Mouse (Mus musculus): ENCODE measurements at regions not wholly inside any gene's neighbourhood (a gene's known extent, or its start where the extent isn't known, plus 50 kb on each side); places are given as distances from the start of the nearest gene placed in this dataset.

DNA sequence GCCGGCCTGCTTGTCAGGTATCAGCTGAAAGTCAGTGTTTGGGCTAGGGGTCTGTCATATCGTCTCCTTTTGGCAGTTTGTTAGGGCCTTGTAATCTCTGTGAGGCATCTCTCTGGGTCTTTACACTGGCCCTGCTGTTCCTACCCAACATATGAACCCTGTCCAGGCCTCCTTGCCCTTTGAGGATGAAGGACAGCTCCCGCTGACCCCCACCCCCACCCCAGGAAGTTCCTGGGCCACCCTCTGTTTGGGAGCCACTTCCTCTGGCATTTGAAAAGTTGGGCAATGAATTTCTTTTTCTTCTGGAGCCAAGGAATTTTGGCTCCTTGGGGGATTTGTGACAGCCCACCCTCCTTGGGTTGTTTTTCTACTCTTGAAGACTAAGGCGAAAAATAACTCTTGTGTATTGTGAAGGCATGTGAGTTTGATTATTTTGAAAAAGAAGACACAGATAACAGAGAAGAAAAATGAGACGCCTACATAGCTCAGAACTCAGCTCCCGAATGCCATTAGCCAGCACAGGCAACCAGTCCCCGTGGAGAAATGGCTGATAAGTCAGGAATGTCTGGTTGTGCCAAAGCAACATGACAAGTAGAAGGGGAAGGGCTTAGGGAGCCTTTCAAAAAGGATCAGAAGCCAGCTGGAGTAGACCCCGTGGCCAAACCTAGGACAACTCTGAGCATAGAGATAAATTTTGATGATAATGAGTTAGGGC, 249.5 kb downstream of the Gm49356 start:
- DNase-seq (ENCODE audit: low spot score in 2 of 2) = no peak

DNA sequence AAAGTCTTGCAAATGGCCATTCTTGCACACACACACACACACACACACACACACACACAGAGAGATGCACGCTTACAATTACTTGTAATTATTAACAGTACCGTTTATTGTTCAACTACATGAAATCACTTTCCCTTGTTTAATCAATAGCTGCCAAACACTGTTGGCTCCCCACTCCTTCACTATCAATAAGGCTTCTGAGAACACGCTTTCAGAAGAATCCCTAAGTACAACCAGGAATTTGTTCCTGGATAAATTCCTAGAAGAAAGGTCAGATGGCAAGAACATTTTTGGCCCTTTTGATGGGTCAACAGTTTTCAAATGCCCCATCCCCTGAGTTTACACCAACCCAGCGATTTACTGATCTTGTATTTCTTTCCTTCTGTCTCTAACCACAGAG, 252.5 kb downstream of the Gm49356 start:
- DNase-seq (ENCODE audit: low spot score in 2 of 2) = no peak

DNA sequence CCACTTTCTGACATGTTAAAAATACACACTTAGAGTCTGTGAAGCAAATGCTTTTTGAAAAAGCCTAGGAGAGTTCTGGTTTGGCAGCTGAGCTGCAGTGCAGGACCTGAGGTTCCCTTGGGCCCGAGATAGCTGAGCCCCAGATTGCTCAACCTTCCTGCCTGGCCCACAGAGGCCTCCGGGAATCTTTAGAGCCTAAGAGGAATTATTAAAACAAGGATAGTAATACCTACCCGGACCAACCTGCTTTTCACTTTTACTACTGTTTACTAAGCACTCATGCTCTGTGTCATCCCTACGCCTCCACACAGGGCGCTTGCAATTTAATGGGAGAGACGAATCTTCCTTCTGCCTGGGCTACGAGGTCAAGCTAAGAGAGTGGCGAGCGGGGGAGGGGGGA, 253.4 kb downstream of the Gm49356 start:
- DNase-seq (ENCODE audit: low spot score in 2 of 2) = peak in 1 of 2 experiments; percentile 33

DNA sequence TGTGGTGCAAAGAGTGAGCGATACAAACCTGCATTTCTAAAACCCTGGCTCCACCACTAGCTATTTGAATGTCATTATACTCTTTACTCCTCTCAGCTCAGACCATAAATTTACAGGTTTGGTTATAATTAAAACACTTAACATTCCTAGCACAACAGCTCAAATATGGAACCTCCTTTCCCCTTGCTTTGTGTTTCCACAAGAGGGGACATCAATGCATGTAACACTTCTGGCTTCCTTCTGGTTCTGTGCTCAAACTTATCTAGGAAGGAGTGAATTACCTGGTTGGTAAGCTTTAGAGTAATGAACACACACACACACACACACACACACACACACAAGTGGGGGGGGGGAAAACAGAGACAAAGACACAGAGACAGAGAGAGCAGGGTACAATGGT, 254.8 kb downstream of the Gm49356 start:
- no peak for DNase-seq (ENCODE audit: low spot score in 2 of 2)

DNA sequence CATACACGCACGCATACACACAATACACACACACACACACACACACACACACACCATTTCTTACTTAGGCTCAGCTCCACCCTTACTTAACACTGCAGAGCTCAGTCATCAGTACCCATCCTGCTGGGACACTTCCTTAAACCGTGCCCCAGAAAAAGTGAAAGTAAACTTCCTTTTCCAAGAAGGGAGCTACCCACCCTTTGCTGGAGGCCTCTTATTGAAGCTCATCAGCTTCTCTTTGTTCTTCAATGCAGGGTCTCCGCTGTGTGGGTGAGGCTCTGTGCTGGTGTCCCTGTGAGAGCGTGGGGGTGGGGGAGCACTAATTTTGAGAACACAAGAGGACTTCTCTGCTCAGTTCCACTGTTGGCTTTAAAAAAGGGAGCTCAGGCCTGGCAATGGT, 256.6 kb downstream of the Gm49356 start:
- no peak for DNase-seq (ENCODE audit: low spot score in 2 of 2)

DNA sequence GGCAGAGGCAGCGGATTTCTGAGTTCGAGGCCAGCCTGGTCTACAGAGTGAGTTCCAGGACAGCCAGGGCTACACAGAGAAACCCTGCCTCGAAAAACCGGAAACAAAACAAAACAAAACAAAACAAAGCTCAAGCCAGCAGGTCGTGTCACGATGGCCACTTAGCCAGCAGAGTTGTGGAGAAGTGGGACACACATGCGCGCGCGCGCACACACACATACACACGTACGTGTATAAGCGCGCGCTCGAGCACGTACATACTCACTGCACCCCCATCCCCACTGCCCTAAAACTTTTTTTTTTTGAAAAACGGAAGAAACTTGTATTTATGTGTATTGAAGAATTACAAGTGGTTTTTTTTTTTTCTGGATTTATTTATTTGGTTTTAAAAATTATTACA, 257.0 kb downstream of the Gm49356 start:
- DNase-seq (ENCODE audit: low spot score in 2 of 2) = no peak

DNA sequence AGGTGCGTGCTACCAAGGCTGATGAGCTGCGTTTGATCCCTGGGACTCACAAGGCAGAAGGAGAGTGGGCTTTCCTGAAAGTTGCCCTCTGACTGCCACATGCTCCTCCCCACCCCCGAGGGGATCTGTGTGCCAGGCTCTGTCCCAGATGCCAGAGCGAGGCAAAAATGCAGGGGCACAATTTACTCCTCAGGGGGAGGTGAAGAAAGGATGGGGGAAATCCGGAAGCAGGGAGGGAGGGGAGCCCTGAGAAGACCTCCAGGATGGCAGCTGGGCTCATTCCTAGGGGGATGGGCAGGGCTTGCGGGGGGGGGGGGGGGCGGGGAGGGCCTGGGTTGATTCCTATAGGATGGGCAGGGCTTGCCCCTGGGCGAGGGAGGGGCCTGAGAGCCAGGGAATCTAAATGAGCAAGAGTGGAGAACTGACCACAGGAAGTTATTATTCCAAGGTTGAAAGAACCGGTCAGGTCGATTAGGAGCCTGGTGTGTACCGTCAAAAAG, 257.5 kb downstream of the Gm49356 start:
- no peak for DNase-seq (ENCODE audit: low spot score in 2 of 2)

DNA sequence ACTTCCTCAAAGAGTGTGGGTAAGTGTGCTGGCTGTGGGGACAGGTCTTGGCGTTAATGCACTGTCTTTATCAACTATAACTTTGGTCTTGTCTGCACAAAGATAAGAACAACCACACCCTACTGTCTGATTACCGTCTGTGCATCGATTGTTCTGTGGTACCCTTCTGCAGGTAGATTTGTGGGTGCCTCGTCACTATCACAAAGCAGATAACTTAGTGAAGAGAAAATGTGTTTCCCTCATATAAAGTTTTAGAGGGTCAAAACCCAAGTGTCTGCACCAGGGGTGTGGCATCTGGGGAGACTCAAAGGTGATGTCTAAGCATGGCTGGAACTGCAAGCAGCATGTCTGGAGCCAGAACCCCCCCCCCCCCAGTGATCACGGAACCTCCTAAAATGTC, 259.4 kb downstream of the Gm49356 start:
- no peak for DNase-seq (ENCODE audit: low spot score in 2 of 2)

DNA sequence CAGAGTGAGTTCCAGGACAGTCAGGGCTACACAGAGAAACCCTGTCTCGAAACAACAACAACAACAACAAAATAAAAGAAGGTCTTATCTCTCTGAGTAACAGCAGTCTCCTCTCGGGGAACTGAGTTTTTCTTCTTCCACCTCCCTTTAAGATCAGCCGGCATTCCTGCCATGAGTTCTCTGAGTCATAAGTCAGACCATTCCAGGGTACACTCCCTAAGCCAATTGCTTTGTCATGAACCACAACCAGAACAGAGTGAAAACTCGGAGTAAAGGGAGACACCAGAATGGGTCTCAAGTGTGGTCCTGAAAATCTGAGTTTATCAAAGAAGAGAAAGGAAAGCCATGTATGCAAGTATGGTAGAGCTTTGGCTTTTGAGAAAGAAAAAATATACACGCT, 262.4 kb downstream of the Gm49356 start:
- no peak for DNase-seq (ENCODE audit: low spot score in 2 of 2)

DNA sequence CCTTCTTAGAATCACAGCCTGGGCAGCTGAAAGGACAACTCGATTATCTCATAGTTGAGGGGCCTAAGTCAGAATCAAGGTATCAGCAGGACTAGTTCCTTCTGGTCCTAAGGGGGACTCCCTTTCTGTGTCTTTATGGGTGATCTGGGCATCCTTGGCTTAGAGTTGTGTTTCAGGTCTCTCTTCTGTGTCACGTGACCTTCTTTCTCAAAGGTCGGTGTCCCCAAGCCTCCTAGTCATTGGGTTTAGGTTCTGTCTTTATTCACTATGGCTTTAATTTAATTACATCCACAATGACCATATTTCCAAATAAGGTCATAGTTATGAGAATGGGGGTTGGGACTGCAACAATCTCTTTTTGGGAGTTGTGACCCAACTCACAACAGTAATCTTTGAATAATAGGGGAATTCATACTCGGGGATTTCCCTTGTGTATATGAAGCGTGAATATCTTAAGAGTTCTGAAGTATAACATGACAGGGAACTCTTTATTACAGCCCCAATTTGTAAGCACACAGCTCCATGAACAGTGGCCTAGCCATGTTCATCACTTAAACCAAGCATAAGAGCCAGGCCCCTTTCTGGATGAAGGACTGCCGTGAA, 263.8 kb downstream of the Gm49356 start:
- DNase-seq (ENCODE audit: low spot score in 2 of 2) = no peak

DNA sequence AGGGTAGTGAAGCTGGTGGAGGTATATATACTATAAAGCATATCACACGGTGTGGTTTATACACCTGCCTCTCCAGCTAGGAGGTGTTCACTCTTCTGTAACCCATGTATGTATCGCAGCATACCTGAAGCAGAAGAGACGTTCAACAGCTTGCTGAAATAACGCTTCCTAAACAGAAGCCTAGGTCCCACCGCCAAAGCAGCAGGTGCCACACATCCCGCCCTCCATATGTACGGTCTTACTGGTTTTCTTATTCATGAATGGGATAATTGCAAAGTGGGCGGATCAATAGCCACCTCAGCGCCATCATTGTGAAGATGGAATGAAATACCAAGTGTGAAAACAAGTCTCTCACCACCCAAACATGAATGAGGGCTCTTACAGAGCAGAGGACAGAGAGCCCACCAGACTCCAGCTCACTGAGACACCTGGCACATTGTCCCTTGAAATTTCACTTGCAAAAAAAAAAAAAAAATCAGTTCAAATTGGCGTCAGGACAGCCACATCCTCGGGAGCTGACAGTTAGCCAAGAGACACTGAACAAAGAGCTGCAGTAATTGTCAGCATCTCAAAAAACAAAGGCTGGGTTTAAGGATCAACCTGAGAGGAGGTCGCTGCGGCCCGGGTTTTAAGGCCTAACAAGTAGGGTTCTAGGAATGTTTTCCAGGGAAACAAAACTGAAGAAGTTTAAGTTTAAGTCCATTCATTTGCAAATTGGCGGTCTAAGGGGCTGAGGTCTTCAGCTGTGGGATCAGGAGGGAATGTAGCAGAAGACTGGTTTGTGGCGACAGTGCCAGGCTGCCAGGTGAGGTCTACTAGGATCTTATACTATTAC, 264.5 kb downstream of the Gm49356 start:
- no peak for DNase-seq (ENCODE audit: low spot score in 2 of 2)

DNA sequence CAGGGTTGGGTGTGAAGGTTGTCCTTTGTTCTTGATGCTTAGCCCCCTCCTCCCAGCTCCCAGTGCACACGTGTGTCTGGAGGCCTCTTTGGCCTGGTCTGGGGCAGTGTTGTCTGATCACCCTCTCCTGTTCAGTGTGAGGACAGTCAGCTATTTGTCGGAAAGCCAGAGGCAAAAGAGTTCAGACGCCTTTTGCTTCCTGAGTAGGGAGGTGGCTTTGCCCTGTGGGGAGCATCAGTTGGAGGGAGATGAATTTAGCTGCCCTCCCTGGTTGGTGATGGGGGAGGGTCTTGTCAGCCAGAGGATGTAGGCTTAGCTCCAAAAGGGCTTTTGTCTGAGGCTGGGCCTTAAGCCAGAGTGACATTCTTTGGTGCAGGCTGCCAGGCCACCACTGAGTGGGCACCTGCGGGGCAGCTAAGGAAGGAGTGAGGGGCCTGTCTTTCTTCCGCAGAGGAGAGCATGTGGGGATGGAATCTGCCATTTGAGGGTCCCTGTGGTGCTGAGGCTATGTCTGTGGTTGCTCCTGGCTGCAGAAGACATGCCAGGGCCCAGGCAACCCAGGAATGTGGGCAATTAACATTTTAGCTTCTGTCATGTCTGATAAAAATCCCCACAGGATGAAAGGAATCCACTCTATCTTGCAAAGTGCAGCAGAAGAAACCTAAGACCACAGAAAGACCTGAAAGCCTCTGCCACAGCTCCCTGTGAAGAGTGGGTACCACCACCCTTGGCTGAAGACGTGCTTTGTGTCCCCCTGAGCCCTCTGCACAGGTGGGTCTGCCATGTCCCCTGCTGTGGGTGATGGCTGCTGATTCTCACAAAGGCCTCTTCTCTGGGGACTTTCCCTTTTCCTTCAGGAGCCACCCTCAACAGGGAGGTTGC, 265.6 kb downstream of the Gm49356 start:
- DNase-seq (ENCODE audit: low spot score in 2 of 2) = no peak

DNA sequence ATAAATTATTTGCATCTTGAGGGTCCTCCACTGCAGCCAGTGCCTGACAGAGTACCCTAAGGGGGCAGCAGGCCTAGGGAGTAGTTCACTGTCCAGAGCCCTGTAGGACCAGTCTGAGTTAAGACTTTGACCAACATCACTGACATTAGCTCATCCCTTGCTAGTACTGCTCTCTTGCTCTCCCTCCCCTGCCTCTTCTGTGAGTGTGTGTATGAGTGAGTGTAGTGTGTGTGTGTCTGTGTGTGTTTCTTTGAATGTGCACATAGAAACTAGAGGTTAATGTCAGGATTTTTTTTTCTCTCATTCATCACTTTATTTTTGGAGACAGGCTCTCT, 266.2 kb downstream of the Gm49356 start:
- no peak for DNase-seq (ENCODE audit: low spot score in 2 of 2)

DNA sequence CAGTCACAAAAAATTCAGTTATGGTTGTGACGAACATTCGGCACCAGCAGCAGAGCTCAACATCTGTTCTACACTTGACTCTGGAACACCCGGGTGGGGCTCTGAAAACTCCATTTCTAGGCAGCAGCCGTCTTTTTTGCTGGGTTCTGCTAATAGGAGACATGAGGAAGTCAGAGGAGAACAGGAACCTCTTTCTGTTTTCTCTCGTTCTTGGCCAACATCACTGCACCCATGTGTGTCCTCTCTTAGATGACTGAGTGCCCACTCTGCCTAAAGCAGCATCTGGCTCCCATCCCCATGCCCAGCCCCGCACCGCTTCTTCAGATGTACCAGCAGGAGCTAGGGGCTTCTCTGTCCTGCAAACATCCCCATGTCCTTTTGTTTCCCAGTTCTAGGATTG, 267.2 kb downstream of the Gm49356 start:
- no peak for DNase-seq (ENCODE audit: low spot score in 2 of 2)

DNA sequence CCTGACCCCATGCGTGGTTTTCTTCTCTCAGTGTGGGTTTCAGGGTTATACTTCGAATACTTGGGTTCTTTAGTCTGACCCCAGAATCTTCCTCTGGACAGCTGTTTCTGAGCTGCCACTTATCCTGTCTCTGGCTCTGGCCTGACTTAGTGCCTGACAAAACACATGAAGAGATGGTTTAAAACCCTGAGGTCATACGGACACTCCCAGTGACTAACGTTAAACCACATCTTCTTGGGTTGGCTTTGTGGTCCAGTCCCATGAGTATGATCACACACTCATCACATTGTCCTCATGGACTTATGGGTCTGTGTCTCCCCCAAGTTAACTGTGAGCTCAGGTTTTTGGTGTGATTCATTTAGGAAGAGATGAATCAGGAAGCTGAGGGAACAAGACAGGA, 269.7 kb downstream of the Gm49356 start:
- DNase-seq (ENCODE audit: low spot score in 2 of 2) = no peak

DNA sequence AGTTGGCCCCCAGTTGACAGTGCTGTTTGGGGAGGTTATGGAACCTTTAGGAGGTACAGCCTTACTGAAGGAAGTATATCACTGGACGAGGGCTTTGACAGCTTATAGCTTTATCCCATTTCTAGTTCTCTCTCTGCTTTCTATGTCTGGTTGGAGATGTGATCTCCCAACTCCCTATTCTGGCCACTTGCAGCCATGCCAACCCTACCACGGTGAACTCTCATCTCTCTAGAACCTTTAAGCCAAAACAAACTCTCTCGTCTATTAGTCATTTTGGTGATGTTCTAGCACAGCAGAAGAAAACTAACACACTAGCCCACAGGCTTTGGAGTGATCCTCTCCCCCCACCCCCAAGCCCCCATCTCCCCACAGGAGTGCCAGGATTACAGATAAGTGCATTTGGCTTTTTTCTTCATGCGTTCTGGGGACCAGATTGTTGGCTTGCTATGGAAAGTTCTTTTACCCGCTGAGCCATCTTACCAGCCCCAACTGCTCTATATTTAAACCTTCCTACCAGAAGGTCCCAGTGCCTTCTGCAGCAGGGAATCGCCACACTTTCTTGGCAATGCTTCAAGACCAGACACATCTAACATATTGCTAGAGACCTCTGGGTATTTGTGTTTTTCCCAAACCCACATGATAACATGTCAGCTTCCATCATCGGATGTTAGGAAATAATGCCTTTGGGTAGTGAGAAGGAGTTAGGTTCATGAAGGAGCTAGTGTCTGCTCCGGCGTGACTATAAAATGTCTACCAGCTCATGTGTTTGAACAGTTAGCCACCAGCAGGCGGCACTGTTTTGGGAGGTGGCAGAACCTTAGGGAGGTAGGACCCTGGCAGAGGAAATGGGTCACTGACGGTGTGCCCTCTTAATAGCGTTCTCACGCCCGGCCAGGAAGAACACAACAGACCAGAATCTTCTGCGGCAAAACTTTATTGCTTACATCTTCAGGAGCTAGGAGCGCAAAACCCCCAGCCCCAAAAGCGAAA, 272.1 kb downstream of the Gm49356 start:
- no peak for DNase-seq (ENCODE audit: low spot score in 2 of 2)

DNA sequence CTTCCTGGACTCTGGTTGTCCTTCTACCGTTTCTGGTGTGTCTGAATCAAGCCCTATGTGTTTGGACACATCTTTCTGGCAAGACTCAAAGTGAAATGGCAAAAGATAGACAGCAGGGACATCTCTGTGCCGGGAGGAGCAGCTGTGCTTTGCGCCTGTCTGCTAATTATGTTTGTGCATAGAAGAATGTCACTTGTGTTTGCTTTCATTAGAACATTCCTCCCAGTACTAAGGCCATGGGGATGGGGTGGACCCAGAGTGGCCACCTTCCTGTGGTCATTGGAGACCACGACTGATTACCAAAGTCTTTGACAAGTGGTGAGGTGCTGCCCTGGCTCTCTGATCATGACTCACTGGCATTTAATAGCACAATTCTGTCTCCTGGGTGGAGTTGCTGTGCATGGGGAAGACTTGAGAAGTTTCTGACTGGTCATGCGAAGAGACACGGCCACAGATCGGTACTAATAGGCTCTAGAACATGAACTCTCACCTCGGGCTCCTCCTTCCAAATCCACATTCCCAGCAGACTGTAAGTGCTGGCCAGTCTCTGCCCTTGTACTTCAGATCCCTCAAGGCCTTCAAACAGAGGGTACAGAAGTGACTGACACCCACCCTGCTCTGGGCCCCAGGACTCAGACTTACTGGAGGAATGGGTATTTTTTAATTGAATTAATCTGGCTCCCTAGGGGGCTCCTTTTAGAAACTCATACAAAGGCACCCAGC, 279.0 kb downstream of the Gm49356 start:
- peak; percentile 12 to 17 for DNase-seq (ENCODE audit: low spot score in 2 of 2)

DNA sequence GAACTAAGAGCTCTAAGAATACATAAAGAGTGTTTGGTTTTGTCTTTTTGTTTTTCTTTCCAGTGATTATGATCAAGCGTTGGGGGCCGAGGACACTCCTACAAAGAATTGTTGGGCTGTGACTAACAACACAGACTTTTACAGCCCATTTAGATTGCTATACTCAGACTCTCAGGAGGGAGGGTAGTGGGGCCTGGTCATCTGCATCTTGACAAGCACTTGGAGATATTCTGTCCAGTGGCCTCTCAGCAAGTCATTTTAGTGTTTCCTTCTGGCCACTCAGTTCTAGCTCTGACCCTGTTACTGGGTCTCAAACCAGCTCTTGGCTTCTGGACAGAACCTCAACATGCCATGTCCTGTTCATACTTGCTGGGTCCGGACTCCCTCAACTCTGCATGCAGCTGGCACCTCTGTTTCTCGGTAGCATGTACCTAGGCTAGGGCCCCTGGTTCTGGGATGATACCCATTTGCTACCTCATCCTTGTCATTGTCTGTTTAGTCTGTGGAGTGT, 279.6 kb downstream of the Gm49356 start:
- peak; percentile 39 to 50 for DNase-seq (ENCODE audit: low spot score in 2 of 2)

DNA sequence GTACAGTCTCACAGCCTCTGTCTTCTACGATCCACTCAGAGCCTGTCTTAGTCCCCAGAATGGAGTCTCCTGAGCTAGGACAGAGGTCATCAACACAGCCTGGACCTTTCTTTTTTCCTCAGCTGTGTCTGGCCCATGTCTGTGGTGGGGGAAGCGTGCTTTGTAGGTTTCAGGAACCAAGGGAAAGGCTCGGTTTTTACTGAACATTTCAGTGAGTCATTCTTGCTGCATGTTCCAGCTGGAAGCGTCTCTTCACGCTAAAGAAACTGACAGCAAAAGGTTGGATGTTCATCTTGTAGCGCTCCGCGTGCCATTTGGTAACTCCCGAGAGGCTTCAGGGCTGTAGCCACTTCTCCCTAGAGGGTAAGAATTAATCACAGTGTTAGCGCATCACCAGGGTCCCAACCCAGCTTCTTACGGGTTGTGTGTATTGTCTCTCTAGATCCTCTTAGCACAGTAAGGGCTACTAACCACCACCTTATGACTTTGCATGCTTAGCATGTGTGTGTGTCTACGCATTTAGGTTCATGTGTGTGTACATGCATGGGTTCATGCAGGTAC, 280.2 kb downstream of the Gm49356 start:
- DNase-seq (ENCODE audit: low spot score in 2 of 2) = peak in 1 of 2 experiments; percentile 15

Data from urinary bladder, postnatal 36 days (tissue).